14 mouse cellular contexts compared by ENCODE assay signal in the genomic region with DNA sequence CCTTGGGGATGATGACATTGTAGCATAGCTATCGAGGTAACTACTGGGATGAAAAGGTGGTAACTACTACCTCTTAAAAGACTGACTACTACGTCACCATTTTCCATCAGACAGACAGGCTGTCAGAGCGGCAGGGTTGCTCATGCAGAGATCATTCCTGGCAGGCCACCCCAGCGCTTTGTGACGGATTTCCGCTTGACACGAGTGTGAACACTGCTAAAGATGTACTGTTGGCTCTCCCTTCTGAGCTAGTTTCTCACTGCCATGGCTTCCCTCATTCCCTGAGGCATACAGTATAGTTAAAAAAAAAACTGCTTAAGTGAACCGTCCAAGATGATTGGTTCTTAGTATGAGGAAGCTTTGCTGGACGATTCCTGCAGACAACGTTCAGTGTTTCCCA. TPM values are rescaled to one million over a fixed set of nuclear protein-coding genes. Genes with fewer than 3 reads are reported as not detected.
DNase-seq lines count a peak whose midpoint lies in the region; ATAC-seq and TF ChIP-seq lines count a peak whose summit lies in the region.
"Had no signal": no experiment of that assay in that cellular context is flagged by ENCODE, and none has a peak within 500 bp of the region (broad histone marks: within the 10 kb centered on the region; RNA-seq: fewer than 3 reads in every experiment).

No protein-coding gene starts in this region.

- no peak overlapping the region for H3K4me3 ChIP-seq in forebrain, postnatal 0 days (ENCODE audit: low read depth, low read length)
- H3K4me3 ChIP-seq in forebrain, embryonic 11.5 days (ENCODE audit: low read depth, low read length), result no peak overlapping the region
- H3K4me3 ChIP-seq in lung, embryonic 14.5 days (ENCODE audit: low read depth, low read length), result no peak overlapping the region
- H3K4me3 ChIP-seq in lung, adult 2 months (replicated peaks; ENCODE audit: extremely low read depth, low read depth, low read length), result no peak overlapping the region
- no peak overlapping the region for H3K4me3 ChIP-seq in brown adipose tissue, adult 24 weeks (ENCODE audit: insufficient read depth, low read depth, low read length)
- H3K4me3 ChIP-seq: kidney, embryonic 15.5 days; midbrain, embryonic 13.5 days had no signal

- H3K36me3 ChIP-seq in forebrain, postnatal 0 days (ENCODE audit: insufficient read depth), result no peaks in the 10 kb centered on the region
- no peaks in the 10 kb centered on the region for H3K36me3 ChIP-seq in forebrain, embryonic 11.5 days (ENCODE audit: control insufficient read depth, insufficient read depth, low read length)
- H3K36me3 ChIP-seq in lung, embryonic 14.5 days (ENCODE audit: insufficient read depth), result no peaks in the 10 kb centered on the region
- H3K36me3 ChIP-seq: kidney, embryonic 15.5 days; midbrain, embryonic 13.5 days had no signal

- TF ChIP-seq CTCF in forebrain, postnatal 0 days (IDR thresholded peaks at IDR 0.05; ENCODE audit: low read depth), result no peak
- TF ChIP-seq CTCF in lung, embryonic 14.5 days (IDR thresholded peaks at IDR 0.05; ENCODE audit: low read depth), result no peak
- no peak for TF ChIP-seq CTCF in lung, adult 2 months (IDR thresholded peaks at IDR 0.05; ENCODE audit: insufficient read depth, low read length)

- H3K27me3 ChIP-seq in forebrain, postnatal 0 days (ENCODE audit: insufficient read depth, low read length), result no peaks in the 10 kb centered on the region
- no peaks in the 10 kb centered on the region for H3K27me3 ChIP-seq in forebrain, embryonic 11.5 days (ENCODE audit: control insufficient read depth, insufficient read depth, low read length)
- H3K27me3 ChIP-seq in lung, embryonic 14.5 days (ENCODE audit: insufficient read depth, low read length), result no peaks in the 10 kb centered on the region
- H3K27me3 ChIP-seq: kidney, embryonic 15.5 days; midbrain, embryonic 13.5 days had no signal

- H3K27ac ChIP-seq in forebrain, postnatal 0 days (ENCODE audit: low read depth, low read length), result no peak overlapping the region
- H3K27ac ChIP-seq in forebrain, embryonic 11.5 days (ENCODE audit: low read depth, low read length), result no peak overlapping the region
- H3K27ac ChIP-seq in lung, embryonic 14.5 days (ENCODE audit: low read depth), result no peak overlapping the region
- 0 out of 2 replicates have a peak overlapping the region, but pooled peaks have one; percentile 28 for H3K27ac ChIP-seq in brown adipose tissue, adult 24 weeks (replicated peaks; ENCODE audit: low read depth, low read length)
- H3K27ac ChIP-seq: kidney, embryonic 15.5 days; midbrain, embryonic 13.5 days had no signal

- TF ChIP-seq POLR2A in lung, adult 2 months (IDR thresholded peaks at IDR 0.05; ENCODE audit: borderline replicate concordance, extremely low read depth, low read depth, low read length), result no peak

- peak; percentile 35 for DNase-seq in forebrain, postnatal 0 days
- DNase-seq in forebrain, embryonic 11.5 days (ENCODE audit: low spot score), result no peak
- DNase-seq in lung, embryonic 14.5 days, result peak; percentile 50
- no peak for DNase-seq in lung, adult 2 months
- DNase-seq in lung, postnatal 10 days, result peak; percentile 61
- DNase-seq in left cerebral cortex, adult 9 months (ENCODE audit: low spot score in 2 of 2), result no peak
- DNase-seq: adrenal gland, postnatal 10 days; B cell, adult 2 months; cerebellum, adult 8-10 months had no signal

- H3K4me2 ChIP-seq in forebrain, postnatal 0 days (ENCODE audit: low read depth), result no peak overlapping the region
- no peak overlapping the region for H3K4me2 ChIP-seq in forebrain, embryonic 11.5 days (ENCODE audit: low read depth, low read length, severe bottlenecking)
- H3K4me2 ChIP-seq in lung, embryonic 14.5 days, result no peak overlapping the region
- H3K4me2 ChIP-seq: kidney, embryonic 15.5 days; liver, embryonic 11.5 days; midbrain, embryonic 13.5 days had no signal

- peak; percentile 70 for ATAC-seq in forebrain, postnatal 0 days
- no peak for ATAC-seq in forebrain, embryonic 11.5 days (replicated peaks; ENCODE audit: low FRiP score)
- no peak for ATAC-seq in lung, embryonic 14.5 days (ENCODE audit: insufficient read depth)
- ATAC-seq in megakaryocyte progenitor cell, adult 5-6 weeks (replicated peaks; ENCODE audit: poor library complexity), result no peak
- ATAC-seq: midbrain, embryonic 13.5 days had no signal

- 43% methylated on average over 10 of the region's 10 CpGs for WGBS in forebrain, postnatal 0 days
- WGBS in forebrain, embryonic 11.5 days, result 84% methylated on average over 10 of the region's 10 CpGs
- 59% methylated on average over 10 of the region's 10 CpGs for WGBS in lung, embryonic 14.5 days
- 67% methylated on average over 10 of the region's 10 CpGs for WGBS in lung, adult 2 months

- no peak overlapping the region for H3K9ac ChIP-seq in forebrain, postnatal 0 days
- no peak overlapping the region for H3K9ac ChIP-seq in forebrain, embryonic 11.5 days (ENCODE audit: low read length)
- H3K9ac ChIP-seq in lung, embryonic 14.5 days, result no peak overlapping the region
- H3K9ac ChIP-seq: kidney, embryonic 15.5 days; midbrain, embryonic 13.5 days had no signal

- H3K9me3 ChIP-seq in forebrain, postnatal 0 days (ENCODE audit: low read length), result no peaks in the 10 kb centered on the region
- no peaks in the 10 kb centered on the region for H3K9me3 ChIP-seq in forebrain, embryonic 11.5 days (ENCODE audit: control insufficient read depth, low read length)
- H3K9me3 ChIP-seq in lung, embryonic 14.5 days (ENCODE audit: low read depth, low read length), result no peaks in the 10 kb centered on the region
- H3K9me3 ChIP-seq: kidney, embryonic 15.5 days; midbrain, embryonic 13.5 days had no signal

- H3K4me1 ChIP-seq in forebrain, postnatal 0 days (ENCODE audit: insufficient read depth), result no peaks in the 10 kb centered on the region
- peaks cover 2% of the 10 kb centered on the region; the same call in 1 of the 2 replicates for H3K4me1 ChIP-seq in forebrain, embryonic 11.5 days (replicated peaks; ENCODE audit: control insufficient read depth, insufficient read depth, low read length)
- peaks cover 38% of the 10 kb centered on the region for H3K4me1 ChIP-seq in lung, embryonic 14.5 days (ENCODE audit: insufficient read depth)
- peaks cover 7% of the 10 kb centered on the region for H3K4me1 ChIP-seq in lung, adult 2 months (ENCODE audit: control insufficient read depth, insufficient read depth, low read length)
- 0 out of 2 replicates have a peak, but pooled peaks cover 2% of the 10 kb centered on the region for H3K4me1 ChIP-seq in brown adipose tissue, adult 24 weeks (ENCODE audit: control insufficient read depth, insufficient read depth, insufficient read length, low read length)

RNA-seq across cellular contexts. Expression of gene Cald1, which starts 53.0 kb away (rescaled TPM):
- 19.6 and 28.5 TPM in 2 replicates for total RNA-seq in forebrain, postnatal 0 days (2014; rRNA removed)
- polyA plus RNA-seq in forebrain, postnatal 0 days (2015; fragmentation: Nextera tagmentation; extraction: Ambion mirVana), result 32.5 and 40.8 TPM in 2 replicates
- polyA plus RNA-seq in forebrain, embryonic 11.5 days (2014; fragmentation: Nextera tagmentation; extraction: Ambion mirVana), result 132 and 139 TPM in 2 replicates
- polyA plus RNA-seq in lung, embryonic 14.5 days (2014; fragmentation: Nextera tagmentation; extraction: Ambion mirVana), result 283 and 297 TPM in 2 replicates
- 24.4 and 37.4 TPM in 2 replicates for polyA plus RNA-seq in lung, adult 2 months (2012; rRNA removed)
- 37.2 and 65.2 TPM in 2 replicates for polyA plus RNA-seq in brown adipose tissue, adult 24 weeks (2012; ENCODE audit: insufficient read depth, insufficient read length, missing spikeins)
- 0.05 and 0.17 TPM in 2 replicates for total RNA-seq in megakaryocyte progenitor cell, adult 5-6 weeks (2015)
- not detected in 2 replicates for total RNA-seq in megakaryocyte progenitor cell, adult 5-6 weeks (2017)

Comparison
In these comparisons a context has a peak if more than half of its experiments do, and no peak if none do; other contexts are left out.
1. DNase-seq: peak in forebrain, postnatal 0 days (single experiment), lung, embryonic 14.5 days (single experiment) and lung, postnatal 10 days (single experiment); none in forebrain, embryonic 11.5 days (single experiment), lung, adult 2 months (single experiment) and left cerebral cortex, adult 9 months (0 of 2).